Mouse (Mus musculus): ENCODE measurements around the gene B4galnt4.
"Not testable (repeated sequence)": the region's sequence is repeated elsewhere in the genome, so short reads cannot be mapped to it uniquely, and the experiment has no call there.

B4galnt4 gene

DNA sequence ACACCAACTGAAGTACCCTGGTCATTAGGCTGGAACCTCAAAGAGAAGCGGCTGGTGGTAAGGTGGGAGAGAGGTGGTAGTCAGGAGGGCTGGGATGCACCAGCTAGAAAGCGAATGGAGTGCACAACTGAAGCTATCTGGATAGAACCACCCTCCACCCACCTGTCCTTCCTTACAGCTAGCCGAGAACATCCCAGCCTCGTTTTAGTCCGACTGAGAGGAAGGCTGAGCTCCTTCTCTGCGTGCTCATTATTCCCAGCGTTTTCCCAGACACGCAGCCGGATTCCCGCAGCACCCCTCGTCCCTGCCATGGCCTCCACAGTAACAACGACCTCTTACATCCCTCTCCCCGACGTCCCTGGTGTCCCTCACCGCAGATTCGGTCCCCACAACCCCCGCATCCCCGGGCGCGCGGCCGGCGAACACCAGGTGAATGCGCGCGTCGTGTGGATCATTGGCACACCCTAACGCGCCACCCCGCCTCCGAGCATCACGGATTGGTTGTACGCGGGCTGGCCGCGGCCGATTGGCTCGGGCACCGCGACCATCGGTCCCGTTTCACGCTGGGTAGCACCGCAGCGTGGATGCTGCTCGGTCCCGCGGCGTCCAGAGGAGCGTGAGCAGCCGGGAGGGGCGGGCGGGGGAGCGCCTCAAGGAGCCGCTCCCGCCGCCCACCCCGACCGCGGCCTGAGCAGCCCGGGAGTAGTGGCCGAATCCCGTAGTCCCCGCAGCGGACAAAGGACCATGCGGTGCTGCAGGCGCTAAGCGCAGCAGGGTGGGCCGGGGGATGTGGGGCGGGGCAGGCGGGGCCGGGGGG is at the start of gene B4galnt4:
TSS of gene B4galnt4 (plus strand) at position 679 of the 817 bp plus-strand sequence.
- in situ Hi-C loops (cut with MboI, MseI), result loop anchor here in 1 of 2 experiments (10.0 kb wide), 1 partner anchor 114 kb away; the partner anchor contains the start of gene Rnh1

DNA sequence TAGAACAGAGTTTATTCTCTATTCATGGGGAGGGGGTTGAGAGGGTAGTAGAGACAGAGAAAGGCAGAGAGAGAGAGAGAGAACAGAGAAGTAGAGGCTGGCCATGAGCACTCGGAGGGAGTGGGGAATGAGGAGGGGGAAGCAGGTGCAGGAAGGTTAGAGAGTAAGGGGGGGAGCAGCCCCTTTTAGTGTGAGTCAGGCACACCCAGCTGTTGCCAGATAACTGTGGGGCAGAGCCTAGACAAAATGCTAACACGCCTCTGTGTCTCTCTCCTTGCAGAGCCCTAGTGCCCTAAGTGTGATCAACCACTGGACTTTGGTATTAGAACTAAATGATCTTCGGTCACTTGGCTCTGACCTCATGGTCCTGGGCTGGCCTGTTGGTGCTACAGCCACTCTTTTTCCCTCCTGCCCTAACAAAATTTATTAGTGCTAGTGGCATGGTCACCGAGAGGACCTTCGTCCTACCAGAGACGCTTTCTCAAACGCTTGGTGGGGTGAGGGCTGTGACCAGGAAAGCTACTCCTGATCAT is 49.6 kb upstream of the B4galnt4 start:
- in situ Hi-C loops (cut with MboI, MseI), result loop anchor here (5.0 kb wide), 2 partner anchors 36 to 169 kb away; no protein-coding TSS in a partner anchor

DNA sequence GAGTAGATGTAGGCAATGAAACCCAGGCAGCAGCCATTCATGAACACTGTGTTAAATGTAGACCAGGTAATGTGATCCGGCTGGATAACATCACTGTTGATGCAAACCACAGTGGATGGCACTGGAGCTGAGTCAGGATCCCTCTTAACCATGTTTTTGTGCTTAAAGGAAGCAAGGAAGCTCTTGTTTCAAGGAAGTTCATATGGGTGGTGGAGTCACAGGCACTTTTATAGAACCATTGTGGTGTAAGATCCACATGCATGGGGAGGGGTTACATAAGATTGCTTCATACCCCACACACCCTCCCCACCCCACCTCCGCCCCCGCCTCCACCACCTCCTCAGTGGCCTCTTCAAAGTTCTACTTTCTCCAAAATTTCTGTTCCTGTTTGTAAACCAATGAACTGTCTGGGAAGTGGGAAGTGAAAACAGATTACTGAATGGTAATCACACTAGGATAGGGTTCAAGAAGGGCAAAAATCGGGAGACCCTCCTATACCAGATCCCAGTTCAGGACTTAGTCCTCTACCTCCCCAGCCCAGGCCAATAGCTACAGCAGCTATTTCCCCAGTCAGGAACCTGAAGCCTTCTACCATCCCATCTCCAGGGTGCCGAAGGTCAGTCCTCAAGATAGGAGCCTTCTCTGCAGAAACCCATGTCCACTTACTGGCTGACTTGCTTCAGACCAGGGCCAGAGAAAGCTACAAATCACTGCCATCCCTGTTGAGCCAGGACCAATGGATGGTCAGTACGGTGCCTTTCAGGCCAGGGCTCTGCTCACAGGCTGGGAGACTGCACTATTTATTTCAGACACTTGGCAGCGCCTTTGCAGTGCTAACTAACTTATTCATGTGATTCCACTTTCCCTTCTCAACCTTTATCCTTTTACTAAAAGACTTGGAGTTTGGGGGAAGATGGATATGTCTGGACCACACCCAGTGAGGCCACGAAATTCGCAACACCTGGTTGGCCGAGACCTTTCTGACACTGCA is 43.9 kb upstream of the B4galnt4 start:
- in situ Hi-C loops (cut with MboI, MseI), result no loop called here

DNA sequence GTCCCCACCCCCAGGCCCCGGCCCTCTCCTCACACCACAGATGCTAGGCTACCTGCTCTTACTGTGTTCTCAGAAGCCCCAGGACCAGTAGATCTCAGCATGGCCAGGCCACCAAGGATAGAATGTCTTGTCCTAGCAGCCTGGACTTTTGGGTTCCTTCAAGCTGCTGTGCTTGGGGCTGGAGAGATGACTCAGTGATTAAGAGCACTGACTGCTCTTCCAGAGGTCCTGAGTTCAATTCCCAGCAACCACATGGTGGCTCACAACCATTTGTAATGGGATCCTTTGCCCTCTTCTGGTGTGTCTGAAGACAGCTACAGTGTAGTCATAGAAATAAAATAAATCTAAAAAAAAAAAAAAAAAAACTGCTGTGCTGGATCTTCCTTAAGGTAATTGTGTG is 43.1 kb upstream of the B4galnt4 start, which contains the start of gene Ifitm6:
TSS of gene Ifitm6 (minus strand) at position 101 of the 400 bp plus-strand sequence.
- in situ Hi-C loops (cut with MboI, MseI), result not testable (repeated sequence)

DNA sequence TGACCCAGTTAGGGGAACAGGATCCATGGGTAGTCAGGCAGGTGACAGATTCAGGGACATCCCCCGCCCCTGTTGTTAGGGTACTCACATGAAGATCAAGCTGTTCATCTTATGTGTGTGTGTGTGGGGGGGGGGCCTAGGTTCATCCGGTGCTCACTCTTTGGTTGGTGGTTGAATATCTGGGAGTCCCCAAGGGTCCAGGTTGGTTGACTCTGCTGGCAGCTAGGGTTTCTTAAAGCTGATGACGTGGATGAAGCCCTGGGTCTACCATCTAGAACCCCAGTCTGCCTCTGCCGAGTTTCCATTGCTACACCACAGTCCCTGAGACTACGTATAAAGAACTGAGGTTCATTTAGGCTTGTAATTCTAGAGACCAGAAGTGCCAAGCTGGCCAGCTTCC is 41.9 kb upstream of the B4galnt4 start:
- in situ Hi-C loops (cut with MboI, MseI), result no loop called here

DNA sequence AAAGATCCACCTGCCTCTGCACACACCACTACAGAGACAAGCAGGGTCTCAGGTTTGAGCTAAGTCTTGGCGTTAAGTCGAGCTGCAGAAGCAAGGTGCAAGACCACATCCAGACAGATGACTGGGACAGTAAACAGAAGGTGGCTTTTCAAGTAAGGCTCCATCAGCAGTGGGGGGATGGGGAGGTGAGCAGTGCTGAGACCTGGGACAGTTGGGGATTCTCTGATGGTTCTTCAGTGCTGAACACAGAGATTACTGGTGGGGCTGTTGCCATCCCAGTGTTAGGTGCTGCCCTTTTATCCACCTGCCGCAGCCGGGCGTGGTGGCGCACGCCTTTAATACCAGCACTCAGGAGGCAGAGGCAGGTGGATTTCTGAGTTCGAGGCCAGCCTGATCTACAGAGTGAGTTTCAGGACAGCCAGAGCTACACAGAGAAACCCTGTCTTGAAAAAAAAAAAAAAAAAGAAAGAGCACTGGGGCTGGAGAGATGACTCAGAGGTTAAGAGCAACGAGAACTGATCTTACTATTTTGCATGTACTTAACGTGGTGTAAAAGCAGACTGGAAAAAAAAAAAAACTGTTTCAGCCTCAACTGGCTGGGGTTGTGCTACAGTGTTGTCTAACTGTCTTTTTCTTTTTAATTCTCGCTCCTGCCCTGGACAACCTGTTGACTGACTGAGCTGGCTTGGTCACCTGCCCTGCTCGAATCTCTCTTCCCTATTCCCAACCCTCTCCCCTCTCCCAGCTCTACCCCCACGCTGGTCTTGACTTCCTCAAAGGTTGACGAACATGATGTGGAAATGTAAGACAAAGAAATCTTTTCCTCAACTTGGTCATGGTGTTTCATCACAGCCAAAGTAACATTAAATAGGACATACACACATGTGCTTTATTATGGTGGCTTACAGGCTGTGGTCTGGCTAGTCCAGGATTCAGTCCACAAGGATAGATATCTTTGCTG is 39.1 kb upstream of the B4galnt4 start:
- in situ Hi-C loops (cut with MboI, MseI), result no loop called here

DNA sequence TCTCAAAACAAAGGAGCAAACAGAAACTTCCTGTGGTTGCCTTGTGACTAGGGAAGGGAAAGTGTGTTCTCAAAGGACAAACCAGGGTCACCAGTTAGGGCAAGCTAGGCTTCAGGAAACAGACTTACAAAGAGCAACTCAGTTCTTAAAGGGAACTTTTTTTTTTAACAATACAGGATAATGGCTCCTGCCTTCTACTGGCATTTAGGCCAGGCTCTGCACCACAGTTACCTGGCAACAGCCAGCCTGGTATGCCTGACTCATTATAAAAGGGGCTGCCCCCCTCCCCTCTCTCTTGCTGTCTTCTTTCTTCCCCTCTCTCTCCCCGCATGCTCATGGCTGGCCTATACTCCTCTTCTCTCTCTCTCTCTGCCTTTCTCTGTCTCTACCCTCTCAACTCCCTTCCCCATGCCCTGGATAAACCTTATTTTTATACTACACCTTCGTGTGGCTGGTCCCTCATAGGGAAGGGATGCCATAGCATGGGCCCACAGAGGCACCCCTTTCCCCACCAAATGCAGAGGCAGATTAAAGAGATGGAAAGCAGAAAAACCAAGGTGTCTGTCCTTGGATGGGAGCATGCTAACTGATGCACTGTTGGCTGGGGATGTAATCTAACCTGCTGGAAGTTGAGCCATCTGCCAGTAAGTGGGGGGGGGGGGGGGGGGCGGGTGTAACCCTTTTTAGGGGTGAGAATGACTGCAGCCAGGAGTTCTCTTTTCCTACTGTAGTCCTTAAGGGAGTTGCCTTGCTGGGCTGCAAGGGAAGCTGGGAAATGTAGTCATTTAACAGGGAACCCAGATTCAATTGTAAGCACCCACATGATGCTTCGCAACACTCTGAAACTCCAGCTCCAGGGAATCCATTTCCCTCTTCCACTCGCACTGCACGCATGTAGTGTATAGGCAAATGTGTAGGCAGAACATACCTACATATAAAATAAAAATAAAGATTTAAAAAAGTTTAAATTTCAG is 35.8 kb upstream of the B4galnt4 start:
- in situ Hi-C loops (cut with MboI, MseI), result no loop called here

DNA sequence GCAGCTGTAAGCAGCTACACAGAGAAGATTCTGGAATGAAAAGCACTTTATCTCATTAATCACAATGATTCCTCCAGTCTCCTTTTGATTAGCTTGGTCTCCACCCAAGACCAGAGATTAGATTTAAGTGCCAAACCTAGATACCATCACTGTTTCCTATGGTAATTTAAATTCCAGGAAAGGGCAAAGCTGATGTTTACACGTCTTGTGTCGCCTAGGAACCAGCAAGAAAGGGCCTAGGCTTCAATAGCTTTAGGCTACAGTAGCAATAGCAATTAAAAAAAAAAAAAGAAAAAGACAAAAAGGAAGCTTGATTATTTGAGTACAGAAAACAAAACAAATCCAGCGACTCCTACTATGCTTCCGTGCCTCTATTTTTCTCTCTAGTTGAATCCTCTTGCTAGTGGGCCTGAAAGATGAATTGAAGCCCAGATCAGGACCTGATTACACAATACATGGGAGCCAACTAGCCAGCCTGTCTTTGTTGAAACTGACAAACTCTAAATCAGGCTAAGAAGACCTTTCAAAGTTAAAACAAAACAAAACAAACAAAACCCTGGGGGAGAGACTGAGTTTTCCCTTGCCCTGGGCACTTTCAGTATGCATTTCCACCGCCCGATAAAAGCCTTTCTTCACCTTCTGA is 34.7 kb upstream of the B4galnt4 start:
- in situ Hi-C loops (cut with MboI, MseI), result no loop called here

DNA sequence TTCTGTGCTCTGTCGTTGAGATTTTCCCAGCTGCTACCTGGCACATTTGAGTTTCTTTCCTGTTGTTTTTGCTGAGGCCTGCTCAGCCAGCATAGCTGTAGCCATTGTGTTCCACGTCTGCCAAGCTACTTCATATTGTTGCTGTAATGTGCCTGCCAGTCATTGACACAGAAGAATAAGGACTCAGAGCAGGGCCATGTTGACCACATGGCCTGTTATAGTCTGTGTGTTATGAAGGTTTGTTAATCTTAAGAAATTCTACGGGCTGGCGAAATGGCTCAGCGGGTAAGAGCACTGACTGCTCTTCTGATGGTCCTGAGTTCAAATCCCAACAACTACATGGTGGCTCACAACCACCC is 34.2 kb upstream of the B4galnt4 start:
- in situ Hi-C loops (cut with MboI, MseI), result no loop called here

DNA sequence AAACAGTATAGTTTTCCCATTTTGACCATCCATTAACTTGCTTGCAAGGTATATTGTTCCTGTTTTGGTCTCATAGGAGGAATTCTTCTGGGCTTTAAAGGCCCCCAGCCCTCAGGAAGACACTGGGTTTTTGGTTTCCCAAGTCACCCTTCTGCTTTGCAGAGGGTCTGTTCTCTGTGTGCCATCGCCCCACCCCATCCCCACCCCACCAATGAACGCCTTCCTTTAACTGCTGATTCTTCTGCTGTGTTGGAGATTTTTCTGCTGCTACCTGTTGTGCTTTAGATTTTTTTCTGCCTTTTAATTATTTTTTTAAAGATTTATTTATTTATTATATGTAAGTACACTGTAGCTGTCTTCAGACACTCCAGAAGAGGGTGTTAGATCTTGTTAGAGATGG is 32.1 kb upstream of the B4galnt4 start, which contains the start of gene Gm17387:
TSS of gene Gm17387 (plus strand) at position 301 of the 400 bp plus-strand sequence.
- in situ Hi-C loops (cut with MboI, MseI), result no loop called here

DNA sequence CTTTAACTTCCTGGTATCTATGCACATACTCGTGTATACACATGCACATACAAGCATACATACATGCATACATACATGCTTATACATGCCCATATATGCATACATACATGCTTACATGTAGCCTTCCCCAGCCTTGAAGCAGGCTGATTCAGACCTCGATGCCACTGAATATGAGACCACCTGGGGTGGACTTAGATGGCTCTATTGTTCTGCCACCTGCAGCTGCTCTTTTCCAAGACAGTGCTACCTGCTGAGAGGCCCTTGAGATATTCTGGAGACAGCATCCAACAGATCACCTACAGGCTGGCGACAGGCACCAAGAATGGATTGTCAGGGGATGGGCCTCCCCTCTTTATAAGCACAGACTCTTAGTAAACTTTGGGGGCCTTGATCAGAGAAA is 30.5 kb upstream of the B4galnt4 start:
- in situ Hi-C loops (cut with MboI, MseI), result no loop called here

DNA sequence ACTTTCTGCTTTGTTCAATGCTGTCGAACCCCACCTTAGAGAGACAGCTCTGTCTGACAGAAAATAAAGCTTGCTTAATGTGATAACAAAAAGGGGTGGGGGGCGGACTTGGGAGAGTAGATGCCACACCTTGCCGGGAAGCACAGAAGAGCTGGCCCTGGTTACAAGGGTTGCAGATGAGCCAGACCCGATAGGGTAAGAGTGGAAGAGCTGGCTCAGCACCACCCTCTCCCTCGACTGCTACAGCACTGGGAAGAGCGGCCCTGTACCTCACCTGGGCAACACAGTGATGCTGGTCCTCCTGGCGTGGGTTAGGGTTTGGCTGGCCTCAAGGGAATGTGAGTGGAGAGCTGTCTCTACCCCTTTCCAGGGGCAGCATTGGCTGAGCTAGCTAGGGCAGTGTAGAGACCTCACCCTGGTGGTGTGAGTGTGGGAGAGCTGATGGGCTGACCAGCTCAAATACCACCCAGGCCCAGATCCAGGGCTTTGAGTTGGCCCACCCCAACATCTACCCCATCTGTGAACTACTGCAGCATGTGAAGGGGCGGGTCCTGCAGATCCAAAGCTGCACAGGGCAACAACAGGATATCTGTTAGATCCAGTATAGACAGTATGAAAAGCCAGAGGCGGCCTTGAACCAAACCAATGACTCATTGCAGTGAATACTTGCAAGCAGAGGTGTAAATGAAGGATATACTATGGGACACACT is 28.3 kb upstream of the B4galnt4 start:
- in situ Hi-C loops (cut with MboI, MseI), result no loop called here

DNA sequence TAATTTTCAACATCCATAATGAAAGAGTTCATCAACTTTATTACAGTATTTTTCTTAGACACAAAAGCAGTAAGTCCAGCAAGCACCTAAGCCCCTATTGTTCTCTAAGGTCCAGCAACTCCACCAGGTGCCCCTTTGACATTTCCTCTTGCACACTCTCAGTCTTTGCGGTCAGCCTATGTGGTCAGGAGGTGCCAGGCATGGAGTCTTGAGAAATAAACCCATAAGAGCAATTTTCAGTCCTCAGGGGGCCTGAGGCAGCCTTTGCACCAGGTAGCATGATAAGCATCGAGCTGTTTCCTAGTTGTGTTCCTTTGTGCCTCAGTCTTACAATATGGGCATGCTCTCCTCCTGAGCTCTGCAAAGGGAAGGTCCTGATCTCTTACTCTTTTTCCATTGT is 24.3 kb upstream of the B4galnt4 start:
- in situ Hi-C loops (cut with MboI, MseI), result not testable (repeated sequence)

DNA sequence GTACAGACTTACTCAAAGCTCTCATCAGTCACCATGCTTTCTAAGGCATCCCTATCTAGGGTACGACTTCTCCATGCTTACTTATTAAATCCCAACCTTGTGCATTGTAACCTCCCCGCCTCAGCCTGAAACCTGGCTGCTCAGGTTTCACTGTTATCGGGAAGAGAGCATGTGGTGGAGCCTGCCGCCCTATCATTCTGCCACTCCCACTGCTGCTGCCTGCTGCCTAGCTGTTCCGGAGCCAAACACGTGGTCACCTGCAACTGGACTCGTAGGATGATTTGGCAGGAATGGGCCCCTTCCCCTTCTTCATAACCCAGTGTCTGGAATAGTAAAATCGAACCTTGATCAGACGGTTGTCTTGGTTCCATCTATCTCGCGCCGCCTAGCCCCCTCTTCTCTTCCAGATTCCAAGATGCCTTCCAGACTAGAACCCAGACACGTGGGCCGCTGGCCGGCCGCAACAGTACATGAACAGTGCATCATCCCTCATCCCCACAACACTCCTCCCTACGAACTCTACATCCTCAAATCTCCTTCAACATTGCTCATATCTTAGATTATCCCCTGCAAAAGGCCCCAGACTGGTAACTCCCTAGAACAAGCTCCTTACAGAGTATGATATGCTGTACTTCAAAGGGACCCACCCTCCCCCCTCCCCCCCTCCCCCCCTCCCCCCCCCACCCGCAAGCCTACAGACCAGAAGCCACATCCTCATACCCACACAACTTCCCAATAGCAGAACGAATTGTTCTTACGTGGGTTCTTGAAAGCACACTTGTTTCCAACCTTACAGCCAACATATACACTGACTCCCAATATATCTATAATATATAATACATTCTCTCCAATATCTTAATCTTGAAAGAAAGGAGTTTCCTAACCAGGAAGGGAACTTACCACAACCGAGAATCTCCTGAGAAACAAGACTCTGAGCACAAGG is 22.5 kb upstream of the B4galnt4 start:
- in situ Hi-C loops (cut with MboI, MseI), result no loop called here

DNA sequence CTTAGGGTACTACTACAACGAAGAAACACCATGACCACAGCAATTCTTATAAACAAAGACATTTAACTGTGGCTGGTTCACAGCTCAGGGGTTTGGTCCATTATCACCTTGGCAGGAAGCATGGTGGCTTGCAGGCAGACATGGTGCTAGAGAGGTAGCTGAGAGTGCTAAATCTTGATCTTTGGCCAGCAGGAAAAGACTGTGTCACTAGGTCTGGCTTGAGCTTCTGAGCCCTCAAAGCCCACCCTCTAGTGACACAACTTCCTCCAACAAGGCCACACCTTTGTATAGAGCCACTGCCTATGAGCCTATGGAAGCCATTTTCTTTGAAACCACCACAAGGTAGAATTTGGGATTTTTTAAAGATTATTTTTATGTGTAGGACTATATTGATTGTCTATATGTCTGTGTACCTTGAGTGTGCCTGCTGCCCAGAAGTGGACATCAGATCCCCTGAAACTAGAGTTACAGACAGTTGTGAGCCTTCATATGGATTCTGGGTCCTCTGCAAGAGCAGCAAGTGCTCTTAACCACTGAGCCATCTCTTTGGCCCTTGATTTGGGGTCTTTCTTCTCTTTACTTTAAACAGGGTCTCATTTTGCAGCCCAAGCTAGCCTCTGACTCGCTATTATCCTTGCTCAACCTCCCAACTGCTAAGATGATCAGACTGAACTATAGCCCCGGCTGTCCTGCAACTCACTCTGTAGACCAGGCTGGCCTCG is 21.4 kb upstream of the B4galnt4 start:
- in situ Hi-C loops (cut with MboI, MseI), result loop anchor here in 1 of 2 experiments (10.0 kb wide), 1 partner anchor 1245 kb away; no protein-coding TSS in a partner anchor

DNA sequence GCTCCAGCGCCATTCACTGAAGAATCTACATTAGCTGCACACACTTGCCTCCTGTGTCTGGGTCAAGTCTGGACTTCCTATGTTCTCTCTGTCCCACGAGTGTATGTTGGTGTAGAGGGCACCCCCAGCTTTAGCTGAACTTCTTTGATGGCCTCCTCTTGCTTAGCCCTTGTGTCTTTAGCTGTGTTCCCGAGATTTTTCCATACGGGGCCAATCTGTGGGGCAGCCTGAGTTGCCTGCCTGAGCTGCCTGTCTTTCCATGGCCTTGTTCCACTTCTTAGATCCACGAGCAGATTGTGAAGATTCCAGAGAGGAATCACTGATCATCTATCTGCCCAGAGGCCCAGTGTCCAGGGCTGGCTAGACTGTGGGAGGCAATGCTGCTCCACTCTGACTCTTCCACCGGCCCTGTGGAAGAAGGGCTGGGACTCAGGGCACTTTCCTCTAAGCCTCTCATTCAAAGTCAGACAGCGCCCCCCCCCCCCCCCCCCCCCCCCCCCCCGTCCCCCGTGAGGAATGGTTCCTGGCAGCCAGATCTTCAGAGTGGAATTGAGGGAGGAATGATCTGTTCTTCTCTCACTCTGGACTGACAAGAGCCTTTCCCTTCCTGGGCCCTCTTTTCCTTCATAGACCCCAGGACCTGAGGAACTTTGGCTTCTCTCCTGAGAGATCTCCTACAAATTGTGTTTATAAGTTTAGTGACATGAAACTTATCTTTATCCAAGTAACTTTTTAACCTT is 19.9 kb upstream of the B4galnt4 start:
- in situ Hi-C loops (cut with MboI, MseI), result loop anchor here in 1 of 2 experiments (10.0 kb wide), 1 partner anchor 1244 kb away; no protein-coding TSS in a partner anchor
